Mouse (Mus musculus) small intestine, adult 2 months (tissue): ENCODE measurements around the gene Pla2g7. TPM values are rescaled to one million over a fixed set of nuclear protein-coding genes. Genes with fewer than 3 reads are reported as not detected.

Source experiments
- H3K27ac ChIP-seq: fragments of 200-500 bp; 2 replicates; pipeline ENCODE4 v1.5.1; 2012; ENCODE audit warnings: low read depth, low read length, control low read depth, inconsistent platforms; ENCODE audit not compliant: insufficient read depth
- H3K27me3 ChIP-seq: fragments of 200-500 bp; 2 replicates; pipeline ENCODE4 v1.6.1; 2012; ENCODE audit warnings: mild to moderate bottlenecking, moderate library complexity, low read length, inconsistent platforms; ENCODE audit not compliant: control insufficient read depth, insufficient read depth
- H3K36me3 ChIP-seq: fragments of 200-500 bp; 2 replicates; pipeline ENCODE4 v1.6.1; 2012; ENCODE audit warnings: mild to moderate bottlenecking, low read length, control low read depth, inconsistent platforms; ENCODE audit not compliant: control insufficient read depth, insufficient read depth
- H3K4me1 ChIP-seq: fragments of 200-500 bp; 2 replicates; pipeline ENCODE4 v1.6.1; 2012; ENCODE audit warnings: low read length, inconsistent platforms, mixed read lengths; ENCODE audit not compliant: control insufficient read depth, insufficient read depth, insufficient read length
- H3K4me3 ChIP-seq: fragments of 200-500 bp; 2 replicates; pipeline ENCODE4 v1.5.1; 2012; ENCODE audit warnings: low read depth, mild to moderate bottlenecking, control low read depth, inconsistent platforms, low read length, moderate library complexity
- CTCF ChIP-seq: fragments of 200-500 bp; IDR thresholded peaks from 2 replicates; pipeline ENCODE4 v1.5.1; 2012; ENCODE audit warnings: low read depth, mild to moderate bottlenecking, control low read depth, inconsistent platforms, low read length, moderate library complexity, mixed read lengths; ENCODE audit not compliant: insufficient replicate concordance, insufficient read length; ENCODE audit errors: extremely low read depth
- POLR2A ChIP-seq: fragments of 200-500 bp; IDR thresholded peaks from 2 replicates; pipeline ENCODE4 v1.6.1; 2012; ENCODE audit warnings: low read depth, mild to moderate bottlenecking, control low read depth, inconsistent platforms, low read length, moderate library complexity
- WGBS: fragments of 180-500 bp; shearing (Covaris S2); methylation state at CpG from one replicate; pipeline ENCODE4 v1.1.7; 2018; 5-methylcytosine and 5-hydroxymethylcytosine counted together
- polyA plus RNA-seq: library from polyadenylated mRNA; depleted of rRNA; stranded (reverse); fragments of >200 nt; gene quantifications from 2 replicates; pipeline ENCODE4 v1.2.3, GENCODE M21; 2012

The Pla2g7 gene
- polyA plus RNA-seq, 1 experiment = 3.8 TPM

DNA sequence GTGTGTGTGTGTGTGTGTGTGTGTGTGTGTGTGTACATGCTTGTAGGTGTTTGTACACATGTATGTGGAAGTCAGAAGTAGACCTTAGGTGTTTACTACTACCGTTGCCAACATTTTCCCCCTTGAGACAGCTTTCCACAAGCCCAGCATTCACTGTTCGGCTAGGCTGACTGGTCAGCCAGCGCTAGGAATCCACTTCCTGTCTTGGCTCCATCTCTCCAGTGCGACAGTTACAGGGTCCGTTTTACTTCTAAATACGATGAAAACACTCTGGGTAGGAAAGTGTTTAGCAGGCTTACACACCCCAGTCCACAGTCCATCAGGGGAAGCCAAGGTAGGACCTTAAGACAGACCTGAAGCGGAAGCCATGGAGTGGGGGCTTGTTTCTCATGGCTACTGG lies 16.9 kb downstream of the Pla2g7 start:
- no peak overlapping the region for H3K27ac ChIP-seq
- no peaks in the 10 kb centered on the region for H3K36me3 ChIP-seq
- 72% methylated on average over 7 of the region's 7 CpGs for WGBS
- TF ChIP-seq POLR2A (no peak), CTCF (no peak)
- no peaks in the 10 kb centered on the region for H3K27me3 ChIP-seq
- H3K4me3 ChIP-seq = no peak overlapping the region
- peaks cover 5% of the 10 kb centered on the region; the same call in 1 of the 2 replicates for H3K4me1 ChIP-seq

DNA sequence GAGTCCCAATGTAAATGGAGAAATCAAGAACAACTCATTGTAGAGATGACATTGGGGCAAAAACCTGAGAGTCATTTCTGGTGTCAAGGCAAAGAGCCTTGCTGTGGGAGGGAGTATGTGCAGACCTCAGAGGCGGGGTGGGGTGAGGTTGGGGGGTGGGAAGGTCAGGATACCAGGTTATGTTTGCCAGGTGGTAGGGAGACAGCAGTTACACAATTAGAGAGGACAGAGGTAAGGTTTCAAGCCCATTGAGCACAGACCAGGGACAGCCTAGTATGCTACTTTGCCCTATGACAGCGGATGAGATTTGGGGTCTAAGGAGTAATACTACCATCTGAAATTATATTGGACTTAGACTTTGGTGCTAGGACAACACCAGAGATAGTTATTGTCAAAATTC lies 19.4 kb downstream of the Pla2g7 start:
- no peak for TF ChIP-seq CTCF
- TF ChIP-seq POLR2A = no peak
- WGBS = 84% methylated on average over 2 of the region's 2 CpGs
- Histone ChIP-seq H3K27me3 (no peaks in the 10 kb centered on the region), H3K4me1 (peaks cover 5% of the 10 kb centered on the region; the same call in 1 of the 2 replicates), H3K4me3 (no peak overlapping the region), H3K27ac (no peak overlapping the region), H3K36me3 (no peaks in the 10 kb centered on the region)

DNA sequence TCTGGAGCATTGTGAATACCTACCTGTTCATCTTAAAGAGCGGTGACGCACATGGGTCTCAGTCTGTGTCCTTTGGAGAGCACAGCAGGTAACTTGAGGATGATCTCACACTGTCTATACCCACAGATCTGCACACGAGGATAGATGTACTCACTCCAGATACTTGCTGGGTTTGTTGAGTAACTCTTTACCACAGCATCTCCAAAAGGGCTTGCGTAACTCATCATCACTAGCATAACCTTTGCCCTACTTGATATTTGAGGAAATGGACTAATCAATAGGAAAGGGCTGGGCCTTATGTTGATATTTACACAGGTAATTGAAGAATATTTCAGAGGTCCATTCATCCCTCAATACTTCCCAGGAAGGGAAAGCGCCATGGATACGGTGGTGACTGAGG lies 21.9 kb downstream of the Pla2g7 start:
- H3K27me3 ChIP-seq = no peaks in the 10 kb centered on the region
- H3K4me1 ChIP-seq = no peaks in the 10 kb centered on the region
- H3K27ac ChIP-seq = no peak overlapping the region
- H3K4me3 ChIP-seq = no peak overlapping the region
- WGBS = 66% methylated on average over 6 of the region's 6 CpGs
- TF ChIP-seq POLR2A = no peak
- TF ChIP-seq CTCF = no peak
- H3K36me3 ChIP-seq = no peaks in the 10 kb centered on the region

DNA sequence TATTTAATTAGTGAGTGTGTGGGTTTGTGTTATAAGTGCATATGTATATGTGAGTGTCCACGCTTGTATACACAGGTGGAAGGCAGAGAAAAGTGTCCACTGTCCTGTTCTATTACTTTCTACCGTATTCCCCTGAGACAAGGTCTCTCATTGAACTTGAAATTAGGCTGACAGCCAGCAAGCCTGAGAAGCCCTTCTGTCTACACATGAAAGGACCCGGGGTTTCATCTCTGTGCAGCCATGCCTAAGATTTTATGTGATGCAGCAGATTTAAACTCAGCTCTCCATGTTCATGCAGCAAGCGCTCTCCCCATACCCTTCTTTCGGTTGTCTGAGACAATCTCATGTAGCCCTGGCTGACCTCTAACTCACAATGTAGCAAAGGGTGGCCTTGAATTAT lies 22.6 kb downstream of the Pla2g7 start:
- 83% methylated on average over 5 of the region's 5 CpGs for WGBS
- Histone ChIP-seq H3K4me1 (no peaks in the 10 kb centered on the region), H3K4me3 (no peak overlapping the region), H3K27ac (no peak overlapping the region), H3K36me3 (no peaks in the 10 kb centered on the region), H3K27me3 (no peaks in the 10 kb centered on the region)
- no peak for TF ChIP-seq POLR2A
- no peak for TF ChIP-seq CTCF

DNA sequence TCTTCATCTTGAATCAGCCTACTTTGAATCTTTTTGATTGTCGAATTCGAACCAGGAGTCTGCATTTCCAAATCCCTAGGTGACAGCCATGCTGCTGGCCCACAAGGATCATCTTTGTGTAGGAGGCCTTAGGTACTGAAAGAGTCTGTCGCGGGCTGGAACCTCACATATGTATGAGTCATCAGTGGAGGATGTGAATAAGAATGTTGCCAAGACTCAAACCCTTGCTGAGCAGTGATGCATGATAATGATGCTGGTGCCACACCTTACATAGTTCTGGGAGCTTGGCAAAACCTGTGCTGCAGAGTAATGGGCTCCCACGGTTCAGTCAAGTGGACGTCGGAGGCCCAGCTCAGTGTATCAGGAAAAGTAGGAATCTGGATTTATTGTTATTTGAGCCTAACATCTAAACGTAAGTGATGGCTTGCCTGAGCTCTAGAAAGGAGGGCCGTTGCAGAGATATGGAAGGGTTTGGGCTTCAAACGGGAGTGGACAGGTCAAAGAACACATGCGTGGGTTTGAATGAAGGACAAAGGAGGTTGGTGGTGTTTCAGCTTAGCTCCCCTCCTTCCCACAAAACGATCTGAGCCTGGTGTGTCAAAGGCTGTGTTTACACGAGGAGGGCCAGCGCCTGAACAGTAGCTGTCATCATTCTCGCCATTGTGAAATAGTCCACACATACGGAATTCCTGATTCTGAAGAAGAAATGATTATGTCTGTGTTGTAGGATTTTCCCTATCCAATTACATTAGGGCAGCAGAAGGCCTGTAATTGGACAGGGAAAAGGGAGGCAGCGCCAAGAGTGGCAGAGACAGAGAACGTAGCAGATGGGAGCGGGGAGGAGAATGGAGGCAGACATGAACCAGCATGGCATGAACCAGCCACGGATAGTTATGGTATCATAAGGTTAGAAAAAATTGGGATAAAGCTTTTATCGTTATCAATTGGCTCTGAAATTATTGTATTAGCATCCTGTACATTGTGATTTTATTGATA lies 24.7 kb downstream of the Pla2g7 start:
- TF ChIP-seq POLR2A (no peak), CTCF (no peak)
- Histone ChIP-seq H3K4me3 (no peak overlapping the region), H3K36me3 (no peaks in the 10 kb centered on the region), H3K4me1 (no peaks in the 10 kb centered on the region), H3K27ac (no peak overlapping the region), H3K27me3 (no peaks in the 10 kb centered on the region)
- WGBS = 84% methylated on average over 21 of the region's 21 CpGs

DNA sequence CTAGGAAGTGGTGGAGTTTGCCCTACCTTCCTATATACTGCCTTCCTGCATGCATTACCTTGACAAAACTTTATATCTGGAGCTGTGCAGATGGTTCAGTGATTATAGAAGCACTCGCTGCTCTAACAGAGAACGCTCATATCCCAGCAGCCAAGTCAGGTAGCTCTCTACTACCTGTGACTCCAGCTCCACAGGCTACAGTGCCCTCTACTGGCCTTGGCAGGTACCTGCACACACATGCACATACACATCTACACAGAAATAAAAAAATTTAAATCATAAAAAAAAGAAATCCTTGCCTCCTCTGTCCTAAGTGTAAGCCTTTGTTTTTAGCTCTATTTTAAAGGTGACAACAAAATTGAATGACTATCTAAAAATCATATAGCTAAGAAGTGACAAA lies 29.8 kb downstream of the Pla2g7 start:
- H3K4me1 ChIP-seq = no peaks in the 10 kb centered on the region

DNA sequence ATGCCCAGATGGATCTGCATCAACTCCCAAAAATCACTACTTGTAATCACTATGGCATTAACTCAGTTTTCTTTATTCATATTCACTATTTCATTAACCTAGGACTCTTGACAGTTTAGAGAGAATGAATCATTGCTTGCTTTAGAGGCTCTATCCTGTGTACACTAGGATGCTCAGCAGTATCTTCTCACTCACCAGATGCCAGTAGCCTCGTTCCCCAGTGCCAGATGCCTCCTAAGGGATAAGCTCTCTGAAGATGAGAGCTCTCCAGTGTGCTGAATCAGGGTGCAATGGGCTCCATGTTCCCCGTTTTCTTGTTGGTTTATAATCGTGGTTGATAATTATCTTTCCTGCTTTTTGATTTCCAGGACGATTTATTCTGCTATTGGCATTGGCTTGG lies 30.8 kb downstream of the Pla2g7 start:
- Histone ChIP-seq H3K27me3 (no peaks in the 10 kb centered on the region), H3K27ac (no peak overlapping the region), H3K4me3 (no peak overlapping the region), H3K36me3 (no peaks in the 10 kb centered on the region), H3K4me1 (no peaks in the 10 kb centered on the region)
- TF ChIP-seq POLR2A (no peak), CTCF (no peak)
- WGBS = 43% methylated on average over 4 of the region's 4 CpGs

More for the DNA sequence above, 29.8 kb downstream of the Pla2g7 start:
- no peak overlapping the region for H3K27ac ChIP-seq
- TF ChIP-seq POLR2A (no peak), CTCF (peak; percentile 37; the same call in 1 of the 2 replicates)
- H3K27me3 ChIP-seq = no peaks in the 10 kb centered on the region
- 97% methylated on average over 2 of the region's 2 CpGs for WGBS
- H3K4me3 ChIP-seq = no peak overlapping the region
- H3K36me3 ChIP-seq = no peaks in the 10 kb centered on the region
